Mouse (Mus musculus) gastrocnemius, postnatal 4 days (tissue): ENCODE measurements around the gene Prpf3. TPM values are rescaled to one million over a fixed set of nuclear protein-coding genes. Genes with fewer than 3 reads are reported as not detected.
"Not testable (repeated sequence)": the region's sequence is repeated elsewhere in the genome, so short reads cannot be mapped to it uniquely, and the experiment has no call there.

Source experiments
- DNase-seq, 2 experiments: peaks; one replicate each; pipeline ENCODE4 v3.0.0; 2021 to 2022; ENCODE audit warnings: low spot score in 2 of 2, mixed read lengths in 2 of 2
- total RNA-seq, 2 experiments: library from RNA; stranded (reverse); gene quantifications; 2 replicates each; pipeline ENCODE4 v1.2.3; 2021

Prpf3 gene
- total RNA-seq, 2 experiments from 2014 or later: 24.2 to 31.2 TPM

DNA sequence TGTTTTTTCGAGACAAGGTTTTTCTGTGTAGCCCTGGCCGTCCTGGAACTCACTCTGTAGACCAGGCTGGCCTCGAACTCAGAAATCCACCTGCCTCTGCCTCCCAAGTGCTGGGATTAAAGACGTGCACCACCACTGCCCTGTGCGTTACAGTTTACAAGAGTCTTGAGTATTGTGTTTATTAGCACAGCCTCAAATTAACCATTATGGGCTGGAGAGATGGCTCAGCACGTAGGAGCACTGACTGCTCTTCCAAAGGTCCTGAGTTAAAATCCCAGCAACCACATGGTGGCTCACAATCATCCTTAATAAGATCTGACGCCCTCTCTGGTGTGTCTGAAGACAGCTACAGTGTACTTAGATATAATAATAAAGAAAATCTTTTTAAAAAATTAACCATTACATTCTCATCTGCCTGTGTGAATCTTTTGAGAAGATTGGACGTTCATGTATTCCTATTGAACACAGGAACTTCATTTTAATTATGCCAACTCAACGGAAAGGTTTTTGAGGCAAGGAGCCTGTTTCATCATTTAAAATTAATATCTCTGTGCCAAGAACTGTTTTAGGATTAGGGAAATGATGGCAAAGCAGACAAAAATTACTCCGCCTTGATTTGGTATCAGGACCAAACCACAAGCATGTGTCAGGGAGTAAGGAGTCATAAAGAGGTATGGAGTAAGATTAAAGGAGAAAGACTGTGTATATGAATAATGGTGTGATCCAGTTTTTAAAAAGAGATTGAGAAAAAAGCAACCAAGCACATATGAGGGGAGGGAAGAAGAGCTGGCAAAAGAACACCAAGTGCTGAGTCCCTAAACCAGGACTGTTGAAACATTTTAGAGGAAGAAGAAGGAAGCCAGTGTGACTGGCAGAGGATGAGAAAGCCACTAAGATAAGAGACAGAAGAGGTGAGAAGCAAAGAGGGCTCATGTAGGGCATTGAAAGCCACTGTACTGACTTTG lies 35.4 kb downstream of the Prpf3 start:
- DNase-seq: no peak

GRCm38 (mm10) chr3:95819351-95819985 lies 36.2 kb downstream of the Prpf3 start:
- peak; percentile 100 for DNase-seq

DNA sequence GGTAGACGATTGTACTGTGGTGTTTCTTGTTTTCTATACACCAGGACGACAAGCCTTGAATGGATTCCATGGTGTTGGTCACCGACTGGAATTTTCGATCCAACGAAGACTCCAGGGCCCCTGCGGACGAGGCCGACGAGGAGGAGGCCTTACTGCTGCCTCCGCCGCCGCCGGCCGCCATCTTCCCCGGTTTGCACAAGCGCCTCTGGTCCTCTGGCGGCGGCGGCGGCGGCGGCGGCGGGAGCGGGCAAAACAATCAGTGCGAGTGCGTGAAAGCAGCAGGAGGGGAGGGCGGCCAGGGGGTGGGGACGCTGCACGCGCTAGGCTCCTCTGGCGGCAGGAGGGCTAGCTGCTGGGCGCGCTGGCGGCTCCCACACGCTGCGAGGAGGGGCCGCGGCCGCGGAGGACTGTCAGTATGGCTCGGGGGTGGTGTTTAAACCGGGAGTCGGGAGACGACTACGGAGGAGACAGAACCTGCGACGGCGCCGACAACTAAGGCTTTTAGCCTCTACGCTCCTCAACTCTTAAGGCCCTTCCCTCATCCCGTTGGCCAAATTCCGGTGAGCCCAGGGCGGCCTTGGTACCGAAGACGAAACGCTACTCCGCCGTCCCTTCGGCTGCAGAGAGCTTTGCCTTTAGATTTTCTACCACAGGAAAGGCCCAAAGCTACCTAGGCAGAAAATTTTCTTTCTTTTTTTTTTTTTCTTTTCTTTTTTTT lies 37.0 kb downstream of the Prpf3 start, which contains the start of gene Rprd2:
Gene Rprd2, minus strand, starts transcription at position 293 of the 718 bp plus-strand sequence.
- peak; percentile 62 to 82 for DNase-seq

DNA sequence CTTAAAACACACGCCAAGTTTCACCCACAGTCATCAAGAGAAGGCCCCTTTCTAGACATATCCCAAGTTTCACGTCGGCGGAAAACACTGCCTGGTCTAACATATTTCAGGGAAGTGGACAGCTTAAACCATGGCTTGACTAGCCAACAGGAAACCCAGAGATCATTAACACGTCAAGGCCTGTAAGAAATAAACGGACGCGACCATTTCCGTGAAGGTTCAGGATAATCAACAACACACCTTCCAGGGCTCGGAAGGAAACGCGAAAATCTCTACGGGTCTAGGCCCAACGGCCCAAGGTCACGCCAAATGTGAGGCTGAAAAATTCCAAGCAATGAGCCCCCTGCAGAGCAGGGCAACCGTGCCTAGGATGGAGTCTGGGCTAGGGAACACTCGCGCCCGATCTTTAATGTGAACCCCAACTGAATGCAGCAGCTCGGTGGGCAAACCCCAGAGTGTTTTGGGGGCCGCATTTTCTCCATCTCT lies 37.6 kb downstream of the Prpf3 start:
- DNase-seq: peak; percentile 16 to 50

DNA sequence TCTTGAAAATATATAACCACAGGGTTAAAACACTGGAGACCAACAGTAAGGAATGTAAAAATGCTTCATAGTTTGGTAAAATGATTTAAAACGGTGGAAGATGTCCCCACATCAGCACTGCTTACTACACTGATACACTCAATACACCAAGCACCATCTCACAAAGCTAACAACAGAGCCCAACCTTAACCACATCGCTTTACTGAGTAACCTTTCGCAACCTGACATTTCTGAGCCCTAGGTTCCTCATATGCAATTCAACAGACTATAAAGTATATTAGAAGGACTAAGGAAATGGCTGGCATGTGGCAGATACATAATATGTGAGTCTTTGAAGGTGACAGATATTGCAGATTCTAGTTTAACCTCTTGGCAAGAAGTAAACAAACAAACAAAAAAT lies 39.0 kb downstream of the Prpf3 start:
- DNase-seq: no peak

DNA sequence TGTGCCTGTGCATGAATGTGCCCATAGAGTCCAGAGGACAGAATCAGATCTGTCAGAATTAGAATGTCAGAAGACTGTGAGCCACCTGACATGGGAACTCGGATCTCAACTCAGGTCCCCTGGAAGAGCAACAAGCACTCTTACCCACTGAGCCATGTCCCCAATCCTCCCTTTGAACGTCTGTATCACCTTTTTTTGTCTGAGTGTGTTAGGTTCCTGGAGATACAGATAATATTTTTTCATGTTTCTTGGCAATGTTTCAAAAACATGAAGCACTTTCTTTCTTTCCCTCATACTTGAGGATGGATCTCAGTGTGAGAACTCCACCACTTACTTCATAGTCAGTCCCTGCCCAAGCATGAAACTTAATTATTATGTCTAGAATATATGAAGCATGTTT lies 47.3 kb downstream of the Prpf3 start:
- DNase-seq: no peak

- DNase-seq: not testable (repeated sequence)
Observed at GRCm38 (mm10) chr3:95807630-95808029, 48.1 kb downstream of the Prpf3 start.

- DNase-seq: no peak
Observed at GRCm38 (mm10) chr3:95806677-95807076, 49.0 kb downstream of the Prpf3 start.

- no peak for DNase-seq
Observed at GRCm38 (mm10) chr3:95803851-95804250, 51.8 kb downstream of the Prpf3 start.

GRCm38 (mm10) chr3:95798756-95799155 lies 56.9 kb downstream of the Prpf3 start:
- no peak for DNase-seq

- DNase-seq: no peak
Observed at GRCm38 (mm10) chr3:95794299-95794698, 61.4 kb downstream of the Prpf3 start.

DNA sequence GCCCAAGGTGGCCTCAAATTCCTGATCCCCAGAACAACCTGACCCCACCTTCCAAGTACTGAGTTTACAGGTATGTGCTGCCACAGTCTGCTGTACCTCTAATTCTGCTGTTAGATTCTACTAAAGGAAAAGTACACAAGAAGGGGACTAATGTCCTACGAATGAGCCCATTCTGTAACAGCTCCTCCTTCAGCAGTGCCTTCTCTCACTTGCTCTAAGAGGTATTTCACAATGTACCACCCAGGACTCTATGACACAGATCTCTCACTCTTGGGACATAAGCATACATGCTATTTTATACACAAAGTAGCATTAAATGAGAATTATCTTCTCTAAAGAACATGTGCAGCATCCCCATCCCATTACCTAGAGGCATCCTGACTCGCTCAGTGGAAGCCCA lies 62.0 kb downstream of the Prpf3 start:
- DNase-seq: no peak

DNA sequence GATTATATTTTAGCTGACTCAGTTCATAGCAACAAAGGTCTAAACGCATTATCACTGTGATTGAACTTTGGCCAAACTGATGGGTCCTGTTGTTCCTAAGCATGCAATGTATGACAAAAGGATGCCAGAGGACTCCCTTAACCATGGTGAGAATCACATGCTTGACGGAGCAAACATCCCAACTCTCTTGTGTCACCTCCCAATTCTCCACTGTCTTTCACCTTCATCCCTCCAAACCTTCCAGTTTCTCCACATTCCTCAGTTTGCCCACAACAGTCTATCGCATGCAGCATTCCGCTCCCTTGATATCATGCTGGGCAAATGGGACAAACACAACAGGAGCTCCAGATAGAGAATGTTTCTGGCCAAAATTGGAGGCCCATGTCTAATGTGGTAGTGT lies 70.2 kb downstream of the Prpf3 start:
- DNase-seq: no peak

Other genes starting within 250 kb of the Prpf3 start
- 10 to 100 TPM; 74.3 to 79.9 TPM for gene Ensa, start 230.9 kb downstream of the Prpf3 start, total RNA-seq
- gene Mcl1, start 197.1 kb downstream of the Prpf3 start, total RNA-seq: 100 to 1,000 TPM in 1 of 2 experiments, 10 to 100 TPM in 1; 90.6 to 107 TPM
- 10 to 100 TPM; 28.2 to 36.2 TPM for gene Adamtsl4, start 168.0 kb downstream of the Prpf3 start, total RNA-seq
- 10 to 100 TPM; 32.4 to 35.5 TPM for gene Ecm1, start 116.3 kb downstream of the Prpf3 start, total RNA-seq
- 10 to 100 TPM; 22.4 to 23.9 TPM for gene Tars2, start 95.7 kb downstream of the Prpf3 start, total RNA-seq
- gene Rprd2, start 37.0 kb downstream of the Prpf3 start, total RNA-seq: 10 to 100 TPM; 49.1 to 51.4 TPM
- 100 to 1,000 TPM; 197 to 219 TPM for gene Mrps21, start 15.6 kb upstream of the Prpf3 start, total RNA-seq
- 1 to 10 TPM; 1.0 to 1.6 TPM for gene Ciart, start 26.4 kb upstream of the Prpf3 start, total RNA-seq
- gene BC028528, start 36.1 kb upstream of the Prpf3 start, total RNA-seq: 10 to 100 TPM; 14.4 to 26.0 TPM
- 10 to 100 TPM; 91.3 to 95.8 TPM for gene Aph1a, start 38.1 kb upstream of the Prpf3 start, total RNA-seq
- gene Car14, start 48.8 kb upstream of the Prpf3 start, total RNA-seq: 10 to 100 TPM; 27.0 to 27.2 TPM
- 100 to 1,000 TPM; 125 to 126 TPM for gene Anp32e, start 73.4 kb upstream of the Prpf3 start, total RNA-seq
- gene Plekho1, start 140.1 kb upstream of the Prpf3 start, total RNA-seq: 10 to 100 TPM; 94.2 to 97.4 TPM
- 10 to 100 TPM; 24.5 to 32.6 TPM for gene Vps45, start 202.6 kb upstream of the Prpf3 start, total RNA-seq
- gene Otud7b, start 248.6 kb upstream of the Prpf3 start, total RNA-seq: 10 to 100 TPM; 61.0 to 65.7 TPM